Mouse (Mus musculus) embryonic fibroblast, embryonic 13.5 days (primary cell): ENCODE measurements at regions not wholly inside any gene's neighbourhood (a gene's known extent, or its start where the extent isn't known, plus 50 kb on each side); places are given as distances from the start of the nearest gene placed in this dataset.

Experiments used
- H3K27ac ChIP-seq: 2 replicates; pipeline ENCODE4 v1.5.1; 2012; ENCODE audit warnings: low read length, control low read depth, inconsistent platforms; ENCODE audit not compliant: insufficient read depth
- H3K4me1 ChIP-seq: 2 replicates; pipeline ENCODE4 v1.6.1; 2011; ENCODE audit warnings: low read length; ENCODE audit not compliant: control insufficient read depth, insufficient read depth
- H3K4me3 ChIP-seq: 2 replicates; pipeline ENCODE4 v1.5.1; 2011; ENCODE audit warnings: mild to moderate bottlenecking, control low read depth, low read length; ENCODE audit not compliant: insufficient read depth
- CTCF ChIP-seq: IDR thresholded peaks from 2 replicates; pipeline ENCODE4 v1.5.1; 2011; ENCODE audit warnings: mild to moderate bottlenecking, control low read depth, low read length, moderate library complexity, borderline replicate concordance; ENCODE audit not compliant: insufficient read depth
- POLR2A ChIP-seq: IDR thresholded peaks from 2 replicates; pipeline ENCODE4 v1.6.1; 2011; ENCODE audit warnings: low read depth, mild to moderate bottlenecking, control low read depth, low read length, moderate library complexity

DNA sequence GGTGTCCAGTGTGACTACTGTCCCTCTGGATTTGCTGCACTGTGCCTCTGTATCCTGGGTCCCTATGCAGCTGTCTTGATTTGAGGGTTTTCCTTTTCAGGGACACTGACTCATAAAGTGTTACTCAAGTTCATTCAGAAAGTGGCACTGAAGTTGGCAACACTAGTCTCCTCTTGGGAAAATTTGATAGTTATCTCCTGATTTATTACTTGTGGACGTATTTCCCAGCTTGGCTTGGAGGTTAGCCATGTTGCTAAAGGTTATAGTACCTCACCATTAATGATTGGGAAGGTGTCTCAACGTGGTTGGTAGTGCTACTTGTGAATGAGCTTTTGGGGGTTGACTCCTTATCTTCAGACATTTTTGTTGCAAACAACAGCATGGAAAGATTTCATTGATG is 130.1 kb upstream of the Ttc29 start:
- no peaks in the 10 kb centered on the region for H3K4me1 ChIP-seq
- TF ChIP-seq CTCF, result no peak
- no peak for TF ChIP-seq POLR2A
- no peak overlapping the region for H3K27ac ChIP-seq
- no peak overlapping the region for H3K4me3 ChIP-seq

DNA sequence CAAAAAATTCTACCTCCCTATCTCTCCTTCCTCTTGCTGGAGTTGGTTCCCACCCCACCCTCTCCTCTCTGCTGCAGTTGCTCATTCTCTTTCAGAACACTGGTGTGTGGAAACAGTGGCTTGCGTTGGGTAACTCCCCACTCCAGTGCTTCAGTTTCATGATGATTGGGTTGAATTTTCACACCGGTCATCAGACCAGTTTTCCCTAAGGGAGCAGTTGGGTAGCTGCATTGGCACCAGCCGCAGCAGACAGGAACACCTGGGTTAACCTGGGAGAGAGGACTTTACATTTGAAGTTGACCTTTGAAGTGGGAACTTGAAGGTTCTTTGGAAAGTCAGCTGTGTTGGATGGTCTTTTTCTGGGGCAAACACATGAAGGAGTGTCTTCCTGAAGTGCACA is 126.7 kb upstream of the Ttc29 start:
- TF ChIP-seq CTCF, result no peak
- no peak for TF ChIP-seq POLR2A
- Histone ChIP-seq H3K4me1 (no peaks in the 10 kb centered on the region), H3K27ac (no peak overlapping the region), H3K4me3 (no peak overlapping the region)

DNA sequence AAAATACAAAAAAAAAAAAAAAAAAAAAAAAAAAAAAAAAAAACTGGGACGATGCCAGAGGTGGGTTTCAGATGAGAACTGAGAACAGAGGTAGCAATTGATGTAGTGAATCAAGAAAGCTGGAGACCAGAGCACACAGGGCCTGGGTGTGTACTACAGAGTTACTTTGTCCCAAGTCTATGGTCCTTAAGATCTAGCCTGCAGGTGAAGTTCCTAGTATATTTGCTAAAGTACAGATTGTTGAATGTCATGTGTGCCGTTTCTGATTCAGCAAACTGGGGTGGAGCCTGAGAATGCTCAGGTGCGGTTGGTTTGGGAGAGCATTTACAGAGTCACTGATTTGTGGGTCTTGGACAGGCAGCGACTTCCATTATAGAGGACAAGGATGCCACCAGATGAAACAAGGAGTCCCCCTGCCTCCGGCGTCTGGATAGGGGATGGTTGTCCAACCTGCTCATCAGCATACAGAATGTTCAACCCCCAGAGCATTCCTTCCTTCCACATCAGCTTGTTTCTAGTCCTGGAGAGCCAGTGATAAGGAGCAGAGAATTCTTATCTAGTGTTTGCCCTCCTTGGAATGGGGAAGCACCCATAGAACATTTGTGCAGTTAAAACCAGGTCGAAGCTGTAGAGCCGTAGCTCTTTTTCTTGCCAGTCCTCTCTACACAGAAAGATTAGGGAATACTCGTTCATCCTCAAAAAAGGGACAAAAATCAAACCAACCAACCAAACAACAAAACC is 122.5 kb upstream of the Ttc29 start:
- Histone ChIP-seq H3K4me1 (no peaks in the 10 kb centered on the region), H3K4me3 (no peak overlapping the region), H3K27ac (no peak overlapping the region)
- TF ChIP-seq CTCF (no peak), POLR2A (no peak)

DNA sequence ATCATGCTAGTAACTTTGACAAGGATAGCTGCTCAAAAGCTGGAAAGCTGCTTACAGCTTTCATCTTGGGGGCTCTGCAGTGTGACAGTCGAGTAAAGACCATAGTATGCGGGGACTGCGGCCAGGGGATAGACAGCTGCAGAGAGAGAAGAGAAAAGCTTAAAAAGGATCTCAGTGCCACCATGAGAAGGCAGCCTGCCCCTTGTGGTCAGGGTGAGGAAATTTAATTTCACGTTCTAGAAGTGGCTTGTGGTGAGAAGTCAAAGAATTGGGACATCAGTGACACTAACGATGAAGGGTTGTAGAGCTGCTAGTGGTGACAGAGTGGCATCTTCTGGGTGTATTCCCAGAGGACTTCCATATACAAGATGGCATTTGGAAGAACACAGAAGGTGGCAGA is 116.7 kb upstream of the Ttc29 start:
- Histone ChIP-seq H3K4me3 (no peak overlapping the region), H3K27ac (no peak overlapping the region), H3K4me1 (no peaks in the 10 kb centered on the region)
- no peak for TF ChIP-seq POLR2A
- no peak for TF ChIP-seq CTCF

DNA sequence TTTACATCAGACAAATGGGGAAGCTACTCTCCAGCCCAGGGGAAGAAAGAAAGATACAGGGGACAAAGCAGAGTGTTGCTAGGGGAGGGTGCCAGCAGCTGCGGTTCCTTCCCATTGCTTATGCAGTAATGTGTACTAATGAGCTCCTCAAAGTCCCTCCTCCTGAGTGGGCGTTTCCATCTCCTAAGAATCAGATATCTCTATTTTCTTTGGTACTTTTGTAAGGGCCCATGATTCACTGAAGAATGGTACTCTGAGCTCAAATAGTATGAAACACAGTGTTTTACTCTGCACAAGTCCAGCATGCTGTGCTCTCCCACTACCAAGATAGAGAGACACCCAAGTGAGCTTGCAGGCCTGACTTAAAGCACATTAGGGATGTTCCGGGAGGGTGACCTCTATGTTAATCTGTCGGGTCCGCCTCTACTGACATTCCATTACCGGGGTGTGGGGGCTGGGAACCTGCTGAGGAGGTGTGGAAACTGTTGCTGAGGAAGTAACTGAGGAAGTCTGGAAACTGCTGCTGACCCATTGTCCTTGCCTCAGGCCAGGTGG is 114.8 kb upstream of the Ttc29 start:
- TF ChIP-seq CTCF, result no peak
- TF ChIP-seq POLR2A, result no peak

DNA sequence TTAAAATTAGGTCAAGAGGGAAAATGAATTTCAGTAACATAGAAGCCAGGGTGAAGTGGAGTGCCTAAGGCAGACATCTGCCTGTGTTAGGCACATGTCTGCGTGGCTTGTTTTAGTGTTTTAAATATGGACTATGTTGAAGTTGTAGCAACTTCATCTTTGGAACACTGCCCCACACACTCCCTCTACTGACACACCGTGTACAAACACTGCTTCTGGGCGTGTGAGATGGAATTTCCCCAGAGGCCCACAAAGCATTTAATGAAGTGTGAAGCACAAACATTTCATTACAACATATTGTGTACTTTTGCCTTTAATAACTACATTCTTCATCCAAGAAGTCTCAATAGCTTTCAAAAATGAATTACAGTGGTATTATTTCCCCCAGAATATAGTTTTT is 114.0 kb upstream of the Ttc29 start:
- H3K4me3 ChIP-seq, result no peak overlapping the region
- H3K4me1 ChIP-seq, result no peaks in the 10 kb centered on the region
- TF ChIP-seq POLR2A (no peak), CTCF (no peak)
- H3K27ac ChIP-seq, result no peak overlapping the region

More for the DNA sequence above, 114.8 kb upstream of the Ttc29 start:
- H3K27ac ChIP-seq, result no peak overlapping the region
- H3K4me3 ChIP-seq, result no peak overlapping the region
- H3K4me1 ChIP-seq, result no peaks in the 10 kb centered on the region

DNA sequence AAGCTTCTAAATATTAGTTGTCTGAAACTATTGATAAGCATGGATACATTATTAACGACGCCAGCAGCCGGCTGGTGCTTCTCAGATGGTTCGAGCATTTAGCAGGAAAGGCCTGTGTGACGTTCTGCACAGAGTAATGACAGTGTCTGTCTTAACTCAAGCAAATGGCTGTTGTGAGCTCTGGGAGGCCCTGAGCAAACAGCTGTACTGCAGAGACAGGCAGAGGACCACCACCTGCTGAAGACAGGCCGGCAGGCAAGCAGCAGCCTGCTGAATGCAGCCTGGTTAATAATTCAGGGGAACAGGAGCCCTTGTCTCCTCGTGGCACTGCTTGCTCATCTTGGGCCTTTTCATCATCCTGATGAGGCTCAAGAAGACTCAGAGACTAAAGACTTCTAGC is 105.8 kb upstream of the Ttc29 start:
- no peak overlapping the region for H3K27ac ChIP-seq
- TF ChIP-seq POLR2A, result no peak
- no peak for TF ChIP-seq CTCF

DNA sequence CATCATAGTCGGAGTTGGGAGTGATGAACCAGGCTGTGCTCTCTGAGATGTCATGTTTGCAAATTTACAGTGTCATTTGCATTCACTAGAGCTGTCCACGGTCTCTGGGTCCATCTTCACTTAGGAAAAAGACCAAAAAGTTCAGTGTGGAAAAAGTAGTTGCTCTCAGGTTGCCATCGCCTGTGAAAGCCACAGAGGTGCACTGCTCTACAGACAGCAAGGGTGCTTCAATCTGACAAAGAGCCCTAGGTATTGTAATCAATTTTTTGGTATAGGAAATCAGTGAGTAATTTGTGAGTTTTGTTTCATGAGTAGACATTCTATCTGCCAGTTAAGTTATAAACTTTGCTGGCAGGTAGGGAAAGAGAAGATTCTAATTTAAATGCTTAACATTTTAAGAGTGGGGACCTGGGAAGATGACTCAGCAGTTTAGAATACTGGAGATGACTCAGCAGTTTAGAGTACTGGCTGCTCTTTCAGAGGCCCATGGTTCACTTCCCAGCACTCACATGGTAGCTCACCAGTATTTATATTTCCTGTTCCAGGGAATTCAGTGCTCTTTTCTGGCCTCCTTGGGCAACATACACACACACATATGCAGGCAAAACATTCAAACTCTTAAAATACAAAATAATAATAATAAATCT is 103.0 kb upstream of the Ttc29 start:
- Histone ChIP-seq H3K27ac (no peak overlapping the region), H3K4me1 (peaks cover 7% of the 10 kb centered on the region; the same call in 1 of the 2 replicates), H3K4me3 (no peak overlapping the region)
- no peak for TF ChIP-seq CTCF
- no peak for TF ChIP-seq POLR2A

More for the DNA sequence above, 105.8 kb upstream of the Ttc29 start:
- no peak overlapping the region for H3K4me3 ChIP-seq
- H3K4me1 ChIP-seq, result no peaks in the 10 kb centered on the region

DNA sequence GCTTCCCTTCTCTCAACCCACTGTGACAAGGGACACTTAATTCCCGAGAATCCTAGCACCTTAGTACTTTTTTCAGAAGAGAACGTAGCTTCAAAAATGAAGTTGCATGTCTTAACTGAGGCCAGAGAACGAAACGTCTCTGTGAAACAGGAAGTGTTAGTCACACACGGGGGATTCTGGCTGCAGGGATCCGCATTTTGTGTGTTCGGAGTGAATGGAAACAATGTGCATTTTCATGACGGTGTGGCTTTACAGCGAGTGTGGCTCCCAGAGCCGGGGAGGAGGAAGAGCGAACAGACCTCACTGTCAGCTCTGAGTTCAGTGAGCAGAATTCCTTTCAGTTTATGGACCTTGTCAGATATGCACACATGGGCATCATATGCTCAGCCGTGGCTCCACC is 100.0 kb upstream of the Ttc29 start:
- H3K27ac ChIP-seq, result no peak overlapping the region
- no peak overlapping the region for H3K4me3 ChIP-seq
- TF ChIP-seq CTCF, result no peak
- TF ChIP-seq POLR2A, result no peak
- peaks cover 7% of the 10 kb centered on the region; the same call in 1 of the 2 replicates for H3K4me1 ChIP-seq

DNA sequence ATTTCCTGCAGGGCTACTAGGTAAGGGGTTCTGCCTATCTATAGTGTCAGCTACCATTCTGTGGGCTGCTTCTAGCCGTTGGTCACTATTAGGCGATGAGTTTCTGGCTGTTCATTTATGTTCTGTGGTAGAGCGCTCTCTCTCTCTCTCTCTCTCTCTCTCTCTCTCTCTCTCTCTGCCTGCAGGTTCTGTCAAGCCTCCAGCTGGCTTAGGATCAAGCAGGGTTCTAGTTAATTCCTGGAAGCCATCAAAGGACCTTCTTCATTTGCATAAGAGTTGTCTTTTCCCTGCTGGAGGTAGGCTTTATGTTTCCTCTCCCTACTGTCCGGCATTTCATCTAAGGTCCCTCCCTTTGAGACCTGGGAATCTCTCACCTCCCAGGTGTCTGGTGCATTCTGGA is 98.6 kb upstream of the Ttc29 start:
- Histone ChIP-seq H3K4me1 (peaks cover 7% of the 10 kb centered on the region; the same call in 1 of the 2 replicates), H3K27ac (no peak overlapping the region)
- TF ChIP-seq CTCF (no peak), POLR2A (no peak)

More for the DNA sequence above, 98.6 kb upstream of the Ttc29 start:
- H3K4me3 ChIP-seq, result no peak overlapping the region
